Mouse (Mus musculus): ENCODE results near the gene Tnik.

Tnik gene

GRCm38 (mm10) chr3:28358391-28358790 lies 95.4 kb downstream of the Tnik start:
- DNase-seq, result no peak

- DNase-seq, result no peak
These were observed 96.1 kb downstream of the Tnik start for GRCm38 (mm10) chr3:28359138-28359537.

- no peak for DNase-seq
These were observed 98.0 kb downstream of the Tnik start for GRCm38 (mm10) chr3:28361056-28361455.

GRCm38 (mm10) chr3:28363441-28364125 lies 100.6 kb downstream of the Tnik start:
- DNase-seq, result no peak

GRCm38 (mm10) chr3:28368746-28369145 lies 105.7 kb downstream of the Tnik start:
- no peak for DNase-seq

GRCm38 (mm10) chr3:28369266-28369665 lies 106.3 kb downstream of the Tnik start:
- DNase-seq, result no peak

- no peak for DNase-seq
These were observed 106.7 kb downstream of the Tnik start for GRCm38 (mm10) chr3:28369698-28370097.

GRCm38 (mm10) chr3:28371583-28371982 lies 108.6 kb downstream of the Tnik start:
- DNase-seq, result no peak

- DNase-seq, result no peak
These were observed 109.4 kb downstream of the Tnik start for GRCm38 (mm10) chr3:28372459-28372858.

- no peak for DNase-seq
These were observed 111.9 kb downstream of the Tnik start for GRCm38 (mm10) chr3:28374738-28375510.

- no peak for DNase-seq
These were observed 117.2 kb downstream of the Tnik start for GRCm38 (mm10) chr3:28380224-28380623.

GRCm38 (mm10) chr3:28383526-28384126 lies 120.6 kb downstream of the Tnik start:
- no peak for DNase-seq

GRCm38 (mm10) chr3:28385199-28385975 lies 122.4 kb downstream of the Tnik start:
- DNase-seq, result no peak

GRCm38 (mm10) chr3:28388540-28388939 lies 125.5 kb downstream of the Tnik start:
- DNase-seq, result no peak

GRCm38 (mm10) chr3:28390183-28390582 lies 127.2 kb downstream of the Tnik start:
- no peak for DNase-seq

GRCm38 (mm10) chr3:28392542-28392941 lies 129.5 kb downstream of the Tnik start:
- no peak for DNase-seq

GRCm38 (mm10) chr3:28398781-28399180 lies 135.8 kb downstream of the Tnik start:
- no peak for DNase-seq

- DNase-seq, result no peak
These were observed 136.7 kb downstream of the Tnik start for GRCm38 (mm10) chr3:28399593-28400216.

- DNase-seq, result no peak
These were observed 138.3 kb downstream of the Tnik start for GRCm38 (mm10) chr3:28401335-28401734.

GRCm38 (mm10) chr3:28402221-28402620 lies 139.2 kb downstream of the Tnik start:
- DNase-seq, result no peak

- no peak for DNase-seq
These were observed 142.4 kb downstream of the Tnik start for GRCm38 (mm10) chr3:28405391-28405790.

- peak; percentile 15 for DNase-seq
These were observed 145.9 kb downstream of the Tnik start for GRCm38 (mm10) chr3:28408859-28409459.
